Mouse (Mus musculus) olfactory bulb, adult 2 months (tissue): Measurements from ENCODE around the gene Fbxl20. TPM values are rescaled to one million over a fixed set of nuclear protein-coding genes. Genes with fewer than 3 reads are reported as not detected.

ENCODE experiments used
- H3K27ac ChIP-seq: fragments of 200-500 bp; 2 replicates; pipeline ENCODE4 v1.5.1; 2012; ENCODE audit warnings: low read depth, low read length; ENCODE audit not compliant: insufficient read depth
- H3K4me1 ChIP-seq: fragments of 200-500 bp; 2 replicates; pipeline ENCODE4 v1.6.1; 2012; ENCODE audit warnings: low read length; ENCODE audit not compliant: control insufficient read depth, insufficient read depth
- H3K4me3 ChIP-seq: fragments of 200-500 bp; 2 replicates; pipeline ENCODE4 v1.5.1; 2012; ENCODE audit warnings: mild to moderate bottlenecking, low read depth, low read length, moderate library complexity; ENCODE audit not compliant: insufficient read depth
- CTCF ChIP-seq: fragments of 200-500 bp; IDR thresholded peaks from 2 replicates; pipeline ENCODE4 v1.5.1; 2012; ENCODE audit warnings: low read depth, mild to moderate bottlenecking, low read length, moderate library complexity; ENCODE audit not compliant: insufficient read depth
- POLR2A ChIP-seq: fragments of 200-500 bp; IDR thresholded peaks from 2 replicates; pipeline ENCODE4 v1.6.1; 2012; ENCODE audit warnings: mild to moderate bottlenecking, low read depth, low read length, moderate library complexity; ENCODE audit not compliant: insufficient read depth
- WGBS: fragments of 180-500 bp; shearing (Covaris S2); methylation state at CpG from one replicate; pipeline ENCODE4 v1.1.7; 2018; 5-methylcytosine and 5-hydroxymethylcytosine counted together
- polyA plus RNA-seq: library from polyadenylated mRNA; stranded (reverse); fragments of >200 nt; gene quantifications from 2 replicates; pipeline ENCODE4 v1.2.4, GENCODE M21; 2012; ENCODE audit warnings: low replicate concordance; ENCODE audit not compliant: missing spikeins, insufficient read depth, insufficient read length

Fbxl20 gene
- polyA plus RNA-seq, 1 experiment = not detected

DNA sequence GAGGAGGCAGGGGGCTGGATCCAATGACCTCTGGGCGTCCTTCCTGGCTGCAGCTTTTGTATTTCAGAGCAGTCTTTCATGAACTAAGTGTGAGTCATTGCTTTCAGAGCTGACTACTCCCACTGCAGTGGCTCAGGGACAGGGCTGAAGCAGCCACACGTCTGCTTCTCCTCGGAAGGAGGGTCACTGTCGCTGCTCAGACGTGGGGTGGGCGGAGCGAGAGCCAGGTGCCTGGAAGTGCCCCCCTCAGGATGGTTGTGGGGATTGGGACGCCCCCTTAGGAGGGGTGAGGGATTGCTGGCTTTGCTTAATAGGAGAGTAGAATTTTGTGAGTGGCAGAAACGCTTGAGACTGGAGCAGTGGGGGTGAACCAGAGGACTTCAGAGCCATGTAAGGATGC is 92.7 kb downstream of the Fbxl20 start:
- Histone ChIP-seq H3K27ac (peak overlapping the region; percentile 97), H3K4me1 (peaks cover 43% of the 10 kb centered on the region), H3K4me3 (peak overlapping the region; percentile 38)
- TF ChIP-seq CTCF (no peak), POLR2A (no peak)
- WGBS = 10% methylated on average over 9 of the region's 9 CpGs

DNA sequence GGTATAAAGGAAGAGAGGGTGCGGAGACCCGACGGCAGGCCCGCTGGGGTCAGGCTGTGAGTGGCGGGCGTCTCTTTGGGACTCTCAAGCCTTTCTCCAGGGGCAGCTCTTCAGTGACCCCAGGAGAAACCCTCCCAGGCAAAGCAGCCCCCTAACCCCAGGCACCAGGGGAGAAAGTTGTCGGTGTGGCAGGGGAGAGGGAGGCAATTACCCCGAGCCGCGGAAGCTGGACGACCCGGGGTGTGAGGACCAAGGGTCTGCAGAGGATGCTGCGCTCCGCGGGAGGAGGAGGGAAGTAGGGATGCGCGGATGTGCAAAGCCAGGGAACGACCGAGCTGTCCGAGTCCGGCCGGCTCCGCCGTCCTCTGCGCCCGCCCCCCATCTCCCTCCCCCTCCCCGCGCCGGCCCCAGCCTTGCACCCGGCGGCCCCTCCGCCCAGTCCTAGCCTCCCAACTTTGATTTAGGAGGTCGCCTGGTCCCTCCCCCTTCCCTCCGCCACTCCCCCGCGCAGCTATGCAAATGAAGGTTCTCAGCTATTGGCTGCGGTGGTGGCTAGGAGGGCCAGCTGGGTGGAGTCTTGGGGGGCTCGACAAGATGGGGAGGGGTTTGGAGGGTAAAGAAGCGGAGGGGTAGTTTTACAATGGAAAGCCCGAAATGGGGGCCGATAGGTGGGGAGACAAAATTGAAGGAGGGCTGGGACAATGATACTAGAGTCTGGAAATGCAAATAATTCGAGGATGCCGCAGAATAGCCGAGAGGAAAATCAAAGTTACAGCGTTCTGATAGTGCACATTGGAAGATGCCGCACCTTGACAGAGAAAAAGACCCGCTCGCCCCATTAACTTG is 97.0 kb downstream of the Fbxl20 start, which contains the start of gene Stac2:
Stac2 (minus strand) TSS at position 474 of the 846 bp plus-strand sequence.
- peaks cover 48% of the 10 kb centered on the region for H3K4me1 ChIP-seq
- H3K4me3 ChIP-seq = peak within 1 kb of the TSS; percentile 67
- no peak for TF ChIP-seq CTCF
- no peak for TF ChIP-seq POLR2A
- WGBS = 2% methylated on average over 47 of the region's 48 CpGs
- peak within 1 kb of the TSS; percentile 22; the same call in 1 of the 2 replicates for H3K27ac ChIP-seq

DNA sequence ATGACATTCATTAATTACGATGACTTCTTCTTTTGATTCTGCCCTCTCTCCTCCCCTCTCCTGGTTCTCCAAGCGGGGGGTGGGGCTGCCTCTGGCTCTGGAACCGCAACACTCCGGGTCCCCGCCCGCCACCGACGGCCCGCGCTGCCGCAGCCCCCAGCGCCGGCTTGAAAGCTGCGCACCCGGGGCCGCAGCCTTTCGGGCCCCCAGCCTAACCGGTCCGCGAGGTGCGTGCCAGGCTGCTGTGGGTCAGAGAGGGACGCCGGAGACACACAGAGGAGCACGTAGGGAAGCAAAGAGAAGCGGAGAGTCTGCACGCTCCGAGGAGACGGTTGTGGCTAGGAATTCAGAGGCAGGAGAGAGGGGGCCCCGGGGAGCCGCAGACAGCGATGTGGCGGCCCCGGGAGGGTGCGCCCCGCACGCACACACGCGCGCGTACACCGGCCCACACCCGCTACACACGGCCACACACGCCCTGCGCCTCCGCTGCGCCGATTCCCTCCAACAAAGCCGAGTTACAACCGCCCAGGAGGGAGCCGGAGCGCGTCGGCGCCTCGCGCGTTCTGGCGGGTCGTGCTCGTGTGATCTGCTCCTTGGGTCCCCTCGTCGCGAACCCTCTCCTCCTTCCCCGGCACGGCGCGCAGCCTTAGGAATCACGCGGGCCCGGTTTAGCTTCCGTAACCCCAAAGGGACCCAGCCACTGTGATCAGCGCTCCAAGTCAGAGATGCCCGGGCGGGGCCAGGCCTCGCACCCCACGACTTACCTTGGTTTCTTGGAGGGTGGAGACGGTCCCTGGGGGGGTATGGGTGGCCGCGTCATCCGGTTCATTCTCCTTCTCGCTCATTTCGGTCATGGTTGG is 97.8 kb downstream of the Fbxl20 start:
- TF ChIP-seq CTCF (no peak), POLR2A (no peak)
- under 1% methylated on average over 83 of the region's 83 CpGs for WGBS
- Histone ChIP-seq H3K4me3 (peak overlapping the region; percentile 67), H3K4me1 (peaks cover 49% of the 10 kb centered on the region), H3K27ac (peak overlapping the region; percentile 22; the same call in 1 of the 2 replicates)

DNA sequence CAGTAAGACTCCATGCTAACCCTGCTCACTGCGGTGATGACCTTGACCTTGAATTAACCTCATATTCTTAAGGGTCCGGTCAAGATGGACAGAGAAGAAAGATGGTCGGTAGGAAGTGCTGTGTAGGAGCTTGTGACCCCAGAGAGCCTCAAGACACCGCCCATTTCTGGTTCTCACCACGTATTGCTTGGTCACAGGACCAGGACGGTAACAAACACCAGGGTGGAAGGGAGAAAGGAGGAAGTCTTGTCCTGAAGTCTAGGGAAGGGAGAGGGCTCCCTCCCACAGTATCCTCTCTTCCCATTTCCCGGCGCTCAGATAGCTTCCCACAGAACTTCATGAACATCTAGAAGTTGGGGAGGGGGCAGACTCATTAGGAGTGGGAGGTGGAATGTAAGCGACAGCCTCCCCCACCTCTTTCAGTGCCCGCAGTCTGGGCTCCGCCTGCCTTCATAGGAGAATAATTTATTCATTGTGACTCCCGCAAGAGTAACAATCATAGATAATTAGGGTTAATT is 98.5 kb downstream of the Fbxl20 start:
- H3K4me1 ChIP-seq = peaks cover 42% of the 10 kb centered on the region
- peak overlapping the region; percentile 61; the same call in 1 of the 2 replicates for H3K27ac ChIP-seq
- 12% methylated on average over 12 of the region's 12 CpGs for WGBS
- peak overlapping the region; percentile 67 for H3K4me3 ChIP-seq
- no peak for TF ChIP-seq POLR2A
- no peak for TF ChIP-seq CTCF

DNA sequence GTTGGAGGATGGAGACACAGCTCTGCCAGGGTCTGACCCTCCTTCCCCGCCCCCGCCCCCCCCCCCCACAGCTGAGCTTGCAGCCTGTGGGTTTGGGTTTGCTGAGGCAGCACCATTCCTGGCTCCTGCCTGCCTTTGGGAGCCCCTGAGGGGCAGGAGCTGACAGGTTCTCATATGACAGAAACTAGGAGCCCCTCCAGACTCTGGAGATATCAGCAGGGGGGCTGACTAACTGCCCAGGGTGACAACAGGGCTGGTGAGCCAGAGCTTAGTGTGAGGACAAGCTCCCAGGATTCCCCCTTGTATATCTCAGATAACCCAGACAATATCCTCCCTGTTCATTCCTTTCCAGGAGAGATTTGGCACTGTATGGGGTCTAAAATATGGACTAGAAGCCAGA is 99.3 kb downstream of the Fbxl20 start:
- Histone ChIP-seq H3K4me1 (peaks cover 42% of the 10 kb centered on the region), H3K4me3 (no peak overlapping the region), H3K27ac (peak overlapping the region; percentile 61; the same call in 1 of the 2 replicates)
- WGBS = 8% methylated on average over 2 of the region's 2 CpGs
- TF ChIP-seq CTCF (no peak), POLR2A (no peak)

DNA sequence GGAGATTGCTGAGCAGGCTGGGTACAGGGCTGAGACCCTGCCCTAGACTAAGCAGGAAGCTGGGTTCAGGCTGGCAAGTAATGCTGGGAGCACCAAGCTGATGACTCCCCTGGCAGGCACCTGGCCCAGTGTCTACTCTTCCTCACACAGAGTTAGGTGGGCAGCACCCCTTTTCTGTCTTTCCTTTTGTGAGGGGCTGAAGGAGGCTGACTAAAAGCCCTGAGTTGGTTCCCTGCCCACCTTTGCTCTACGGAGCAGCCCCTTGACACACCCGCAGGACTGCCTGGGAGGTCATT is 99.7 kb downstream of the Fbxl20 start:
- Histone ChIP-seq H3K27ac (peak overlapping the region; percentile 3; the same call in 1 of the 2 replicates), H3K4me1 (peaks cover 39% of the 10 kb centered on the region), H3K4me3 (no peak overlapping the region)
- TF ChIP-seq CTCF (no peak), POLR2A (no peak)
- 11% methylated on average over 2 of the region's 2 CpGs for WGBS

DNA sequence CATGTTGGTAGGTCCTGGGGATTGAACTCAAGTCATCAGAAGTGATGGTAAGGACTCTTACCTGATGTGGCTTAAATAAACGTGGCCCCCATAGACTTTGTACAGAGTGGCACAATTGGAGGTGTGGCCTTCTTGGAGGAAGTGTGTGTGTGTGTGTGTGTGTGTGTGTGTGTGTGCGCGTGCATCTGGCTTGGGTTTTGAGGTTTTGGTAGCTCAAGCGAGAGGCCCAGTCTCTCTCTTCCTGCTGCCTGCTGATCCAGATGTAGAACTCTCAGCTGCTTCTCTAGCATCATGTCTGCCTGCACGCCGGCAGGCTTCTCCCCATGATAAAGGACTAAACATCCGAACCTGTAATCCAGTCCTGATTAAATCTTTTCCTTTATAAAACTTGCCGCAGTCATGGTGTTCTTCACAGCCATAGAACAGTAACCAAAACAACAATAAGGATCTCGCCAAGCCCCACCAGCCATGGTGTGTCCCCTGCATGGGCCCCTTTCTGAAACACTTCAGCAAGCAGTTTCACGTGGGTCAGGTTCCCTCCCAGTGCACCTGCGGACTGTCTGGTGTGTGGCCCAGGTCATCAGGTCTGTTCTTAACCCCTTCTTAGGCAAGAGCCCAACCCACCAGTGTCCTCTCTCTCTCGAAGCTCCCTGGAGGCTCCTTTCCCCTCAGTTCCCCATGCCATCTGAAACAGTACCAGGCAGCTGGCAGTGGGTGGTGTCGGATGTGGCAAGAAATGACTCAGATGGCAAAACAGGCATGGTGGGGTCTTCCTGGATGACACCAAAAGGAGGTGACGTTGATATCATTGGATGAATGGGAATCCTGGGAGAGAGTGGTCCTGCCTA is 100.3 kb downstream of the Fbxl20 start:
- Histone ChIP-seq H3K4me1 (peaks cover 37% of the 10 kb centered on the region), H3K27ac (peak overlapping the region; percentile 3; the same call in 1 of the 2 replicates), H3K4me3 (no peak overlapping the region)
- TF ChIP-seq POLR2A = no peak
- TF ChIP-seq CTCF = no peak
- WGBS = 59% methylated on average over 14 of the region's 14 CpGs

DNA sequence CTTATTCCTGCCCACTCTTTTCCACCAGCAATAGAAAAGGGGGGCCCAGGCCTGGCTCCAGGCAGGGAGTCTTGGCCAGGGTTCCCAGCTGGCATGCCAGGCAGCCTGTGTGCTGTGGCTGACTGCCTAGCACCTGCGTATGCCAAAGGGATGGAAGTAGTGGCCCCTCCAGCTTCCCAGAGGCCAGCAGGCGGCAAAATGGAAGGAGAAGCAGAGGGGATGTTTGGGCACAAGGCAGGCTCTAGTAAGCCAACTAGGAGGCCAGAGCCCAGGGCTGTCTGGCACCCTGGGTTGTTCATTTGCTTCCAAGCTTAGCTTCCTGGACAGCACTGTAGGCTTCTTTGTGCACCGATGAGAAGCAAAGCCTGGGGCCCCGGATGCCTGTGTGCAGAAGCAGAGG is 102.5 kb downstream of the Fbxl20 start:
- 49% methylated on average over 4 of the region's 4 CpGs for whole genome bisulfite sequencing
- Histone ChIP-seq H3K4me3 (no peak overlapping the region), H3K27ac (no peak overlapping the region), H3K4me1 (peaks cover 40% of the 10 kb centered on the region)
- TF ChIP-seq POLR2A = no peak
- TF ChIP-seq CTCF = no peak
